Mouse (Mus musculus): ENCODE data around the gene Hcn2. TPM values are rescaled to one million over a fixed set of nuclear protein-coding genes. Genes with fewer than 3 reads are reported as not detected.

The Hcn2 gene
- polyA plus RNA-seq, 2 experiments, result 0.18 to 0.70 TPM

DNA sequence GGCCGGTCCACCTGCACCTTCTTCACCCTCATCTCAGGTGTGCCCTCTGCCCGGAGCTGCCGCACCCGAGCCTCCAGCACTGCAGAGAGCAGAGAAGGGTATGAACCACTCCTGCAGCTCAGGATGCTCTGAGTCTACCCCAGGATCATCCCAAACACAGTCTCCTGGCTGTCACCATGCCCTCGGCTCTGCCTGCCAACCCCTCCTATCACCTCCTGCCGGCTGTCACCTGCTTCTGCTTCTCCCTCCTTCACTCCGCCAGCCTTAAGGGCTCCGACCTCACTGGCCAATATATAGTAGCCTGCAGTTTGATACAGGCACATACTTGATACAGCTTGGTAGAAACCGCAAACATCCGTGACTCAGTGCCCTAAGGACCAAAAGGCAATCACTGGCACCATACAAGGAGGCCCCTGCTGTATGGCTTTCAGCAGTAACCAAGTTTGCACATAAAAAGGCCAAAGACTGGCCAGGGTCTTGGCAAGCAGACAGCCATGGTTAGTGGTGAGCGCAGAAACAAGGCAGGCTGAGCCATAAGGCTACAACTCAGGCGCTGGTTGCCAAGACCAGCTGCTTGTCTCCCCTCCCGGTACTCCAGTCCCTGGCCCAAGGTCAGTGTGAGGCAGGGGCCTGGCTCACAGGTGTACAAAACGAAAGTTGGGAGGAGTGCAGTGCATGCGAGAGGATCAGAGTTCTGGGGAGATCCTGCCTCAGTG lies 27.4 kb downstream of the Hcn2 start:
- peaks cover 28% of the 10 kb centered on the region for H3K9me3 ChIP-seq (ENCODE audit: control insufficient read depth, low read length)
- no peak for TF ChIP-seq POLR2A (IDR thresholded peaks at IDR 0.05; ENCODE audit: borderline replicate concordance, extremely low read depth, insufficient read depth, insufficient read length)
- no peak for DNase-seq (ENCODE audit: low spot score)
- H3K4me3 ChIP-seq (replicated peaks; ENCODE audit: low read length), result no peak overlapping the region
- no peaks in the 10 kb centered on the region for H3K27me3 ChIP-seq (ENCODE audit: control insufficient read depth, insufficient read depth, low read length)
- ATAC-seq (ENCODE audit: low FRiP score, low read depth), result no peak
- H3K27ac ChIP-seq (replicated peaks; ENCODE audit: low read depth, low read length), result no peak overlapping the region
- peaks cover 4% of the 10 kb centered on the region; the same call in 1 of the 2 replicates for H3K4me1 ChIP-seq (ENCODE audit: control insufficient read depth, insufficient read depth, low read length)
- no peak overlapping the region for H3K4me2 ChIP-seq (replicated peaks; ENCODE audit: low read depth, low read length, severe bottlenecking)
- H3K9ac ChIP-seq (ENCODE audit: low read depth, low read length, severe bottlenecking), result no peak overlapping the region
- H3K36me3 ChIP-seq (ENCODE audit: control insufficient read depth, insufficient read depth, low read length), result peaks cover 55% of the 10 kb centered on the region
- WGBS, result 91% methylated on average over 15 of the region's 15 CpGs

DNA sequence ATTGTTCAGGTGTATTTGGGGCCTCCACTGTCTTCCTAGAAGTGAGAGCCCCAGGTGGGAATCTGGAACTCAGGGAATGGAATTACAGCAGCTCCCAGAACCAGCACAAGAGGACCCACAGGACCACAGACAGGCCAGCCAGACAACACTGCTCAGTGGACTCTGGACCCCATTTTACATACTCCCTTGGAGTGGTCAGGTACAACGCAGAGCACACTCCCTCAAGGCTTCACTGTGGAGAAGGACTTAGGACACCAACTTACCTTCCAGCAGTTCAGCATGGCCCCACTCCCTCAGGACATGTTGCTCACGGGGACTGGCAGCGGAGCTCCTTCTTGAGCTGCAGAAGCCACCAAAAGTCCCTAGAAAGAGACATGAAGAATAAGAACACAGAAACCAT lies 29.0 kb downstream of the Hcn2 start:
- peaks cover 12% of the 10 kb centered on the region for H3K9me3 ChIP-seq (ENCODE audit: control insufficient read depth, low read length)
- peaks cover 4% of the 10 kb centered on the region; the same call in 1 of the 2 replicates for H3K4me1 ChIP-seq (ENCODE audit: control insufficient read depth, insufficient read depth, low read length)
- TF ChIP-seq POLR2A (IDR thresholded peaks at IDR 0.05; ENCODE audit: borderline replicate concordance, extremely low read depth, insufficient read depth, insufficient read length), result no peak
- DNase-seq (ENCODE audit: low spot score) (no peak), ATAC-seq (ENCODE audit: low FRiP score, low read depth) (no peak)
- 81% methylated on average over 3 of the region's 3 CpGs for WGBS
- H3K4me2 ChIP-seq (replicated peaks; ENCODE audit: low read depth, low read length, severe bottlenecking), result peak overlapping the region; percentile 54
- H3K4me3 ChIP-seq (replicated peaks; ENCODE audit: low read length), result peak overlapping the region; percentile 50
- H3K9ac ChIP-seq (ENCODE audit: low read depth, low read length, severe bottlenecking), result no peak overlapping the region
- no peak overlapping the region for H3K27ac ChIP-seq (replicated peaks; ENCODE audit: low read depth, low read length)
- H3K36me3 ChIP-seq (ENCODE audit: control insufficient read depth, insufficient read depth, low read length), result peaks cover 39% of the 10 kb centered on the region
- H3K27me3 ChIP-seq (ENCODE audit: control insufficient read depth, insufficient read depth, low read length), result no peaks in the 10 kb centered on the region

DNA sequence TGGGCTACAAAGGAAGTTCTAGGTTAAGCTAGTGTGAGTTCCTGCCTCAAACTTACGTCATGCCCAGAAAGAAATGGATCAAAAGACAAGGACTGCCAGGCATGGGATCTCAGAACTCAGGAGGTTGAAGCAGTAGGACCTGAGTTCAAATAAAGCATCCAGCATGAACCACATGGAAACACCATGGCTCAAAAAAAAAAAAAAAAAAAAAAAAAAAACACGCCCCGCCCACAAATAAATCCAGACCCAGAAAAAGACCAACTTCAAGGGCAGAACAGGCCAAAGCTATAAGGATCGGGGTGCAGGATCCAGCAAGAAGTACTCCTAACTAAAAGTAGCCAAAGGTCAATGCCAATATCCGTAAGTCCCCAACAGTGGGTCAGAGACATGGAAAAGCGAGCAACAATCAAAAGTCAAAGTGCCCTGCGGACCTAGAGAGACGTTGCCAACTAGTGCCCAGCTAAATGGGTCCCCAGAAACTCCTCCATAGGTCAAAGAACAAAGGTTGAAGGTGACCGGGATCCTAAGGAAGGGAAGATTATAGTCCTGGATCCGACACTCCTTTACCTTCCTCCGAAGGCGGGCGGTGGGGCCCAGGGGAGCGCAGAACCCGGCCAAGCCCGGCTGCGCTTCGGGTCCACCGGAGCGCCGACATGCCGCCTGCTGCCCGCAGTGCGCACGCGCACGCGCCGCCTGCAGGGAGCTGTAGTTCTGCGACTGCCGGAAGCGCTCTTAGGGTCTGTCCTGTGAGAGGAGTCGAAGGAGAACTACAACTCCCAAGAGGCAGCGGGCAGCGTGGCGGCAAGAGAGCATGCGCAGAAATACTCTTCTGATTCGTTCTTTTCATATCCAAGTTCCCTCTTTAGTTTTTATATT lies 29.7 kb downstream of the Hcn2 start, which contains the start of gene Polrmt:
Gene Polrmt, minus strand, starts transcription at position 684 of the 876 bp plus-strand sequence.
- Histone ChIP-seq H3K9me3 (ENCODE audit: control insufficient read depth, low read length) (peaks cover 5% of the 10 kb centered on the region; the same call in 1 of the 2 replicates), H3K9ac (ENCODE audit: low read depth, low read length, severe bottlenecking) (peak within 1 kb of the TSS; percentile 50), H3K4me3 (replicated peaks; ENCODE audit: low read length) (peak within 1 kb of the TSS; percentile 50), H3K4me1 (ENCODE audit: control insufficient read depth, insufficient read depth, low read length) (peaks cover 4% of the 10 kb centered on the region; the same call in 1 of the 2 replicates), H3K27me3 (ENCODE audit: control insufficient read depth, insufficient read depth, low read length) (no peaks in the 10 kb centered on the region), H3K4me2 (replicated peaks; ENCODE audit: low read depth, low read length, severe bottlenecking) (peak within 1 kb of the TSS; percentile 54), H3K27ac (replicated peaks; ENCODE audit: low read depth, low read length) (no peak within 1 kb of the TSS), H3K36me3 (ENCODE audit: control insufficient read depth, insufficient read depth, low read length) (peaks cover 32% of the 10 kb centered on the region)
- WGBS, result 2% methylated on average over 38 of the region's 38 CpGs
- ATAC-seq (ENCODE audit: low FRiP score, low read depth) (peak; percentile 96), DNase-seq (ENCODE audit: low spot score) (peak; percentile 100)
- peak; percentile 66; the same call in 1 of the 2 replicates for TF ChIP-seq POLR2A (IDR thresholded peaks at IDR 0.05; ENCODE audit: borderline replicate concordance, extremely low read depth, insufficient read depth, insufficient read length)

GRCm38 (mm10) chr10:79746774-79747151 lies 30.3 kb downstream of the Hcn2 start:
- peak overlapping the region; percentile 54 for H3K4me2 ChIP-seq (replicated peaks; ENCODE audit: low read depth, low read length, severe bottlenecking)
- peak overlapping the region; percentile 50 for H3K4me3 ChIP-seq (replicated peaks; ENCODE audit: low read length)
- H3K9me3 ChIP-seq (ENCODE audit: control insufficient read depth, low read length), result no peaks in the 10 kb centered on the region
- H3K27me3 ChIP-seq (ENCODE audit: control insufficient read depth, insufficient read depth, low read length), result no peaks in the 10 kb centered on the region
- H3K9ac ChIP-seq (ENCODE audit: low read depth, low read length, severe bottlenecking), result peak overlapping the region; percentile 41; the same call in 1 of the 2 replicates
- H3K4me1 ChIP-seq (ENCODE audit: control insufficient read depth, insufficient read depth, low read length), result peaks cover 4% of the 10 kb centered on the region; the same call in 1 of the 2 replicates
- no peak for TF ChIP-seq POLR2A (IDR thresholded peaks at IDR 0.05; ENCODE audit: borderline replicate concordance, extremely low read depth, insufficient read depth, insufficient read length)
- peak; percentile 31 for ATAC-seq (ENCODE audit: low FRiP score, low read depth)
- peaks cover 26% of the 10 kb centered on the region for H3K36me3 ChIP-seq (ENCODE audit: control insufficient read depth, insufficient read depth, low read length)
- 26% methylated on average over 6 of the region's 6 CpGs for WGBS
- DNase-seq (ENCODE audit: low spot score), result no peak
- no peak overlapping the region for H3K27ac ChIP-seq (replicated peaks; ENCODE audit: low read depth, low read length)

DNA sequence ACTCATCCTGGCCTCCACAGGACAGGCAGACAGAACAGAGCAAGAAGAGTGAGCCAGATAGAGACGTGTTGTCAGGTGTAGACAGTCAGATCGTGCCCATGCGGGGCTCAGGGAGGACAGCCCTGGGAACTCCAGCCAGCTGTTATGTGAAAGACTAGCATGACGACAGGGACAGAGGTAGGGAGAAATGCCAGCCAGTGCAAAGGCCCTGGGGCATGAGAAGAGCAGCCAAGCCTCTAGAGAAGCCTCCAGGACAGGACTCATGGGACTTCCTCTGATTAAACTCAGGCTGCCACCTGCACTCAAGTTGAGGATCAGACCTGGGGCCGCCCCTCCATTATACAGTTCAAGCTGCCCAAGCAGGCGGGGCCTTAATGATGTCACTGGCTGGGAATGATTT lies 32.1 kb downstream of the Hcn2 start:
- Histone ChIP-seq H3K4me1 (ENCODE audit: control insufficient read depth, insufficient read depth, low read length) (peaks cover 4% of the 10 kb centered on the region; the same call in 1 of the 2 replicates), H3K27ac (replicated peaks; ENCODE audit: low read depth, low read length) (no peak overlapping the region), H3K9ac (ENCODE audit: low read depth, low read length, severe bottlenecking) (no peak overlapping the region), H3K9me3 (ENCODE audit: control insufficient read depth, low read length) (no peaks in the 10 kb centered on the region), H3K36me3 (ENCODE audit: control insufficient read depth, insufficient read depth, low read length) (peaks cover 10% of the 10 kb centered on the region), H3K4me2 (replicated peaks; ENCODE audit: low read depth, low read length, severe bottlenecking) (no peak overlapping the region), H3K4me3 (replicated peaks; ENCODE audit: low read length) (no peak overlapping the region), H3K27me3 (ENCODE audit: control insufficient read depth, insufficient read depth, low read length) (no peaks in the 10 kb centered on the region)
- WGBS, result 79% methylated on average over 6 of the region's 6 CpGs
- ATAC-seq (ENCODE audit: low FRiP score, low read depth) (no peak), DNase-seq (ENCODE audit: low spot score) (no peak)
- no peak for TF ChIP-seq POLR2A (IDR thresholded peaks at IDR 0.05; ENCODE audit: borderline replicate concordance, extremely low read depth, insufficient read depth, insufficient read length)
